Mouse (Mus musculus): ENCODE data around the gene Fuca1. TPM values are rescaled to one million over a fixed set of nuclear protein-coding genes. Genes with fewer than 3 reads are reported as not detected.

Gene Fuca1
- 69.0 and 73.8 TPM in 2 replicates for polyA plus RNA-seq (2015; fragmentation: Nextera tagmentation; extraction: Ambion mirVana)

GRCm38 (mm10) chr4:135920304-135921241, at the start of gene Fuca1:
Fuca1 (plus strand) TSS chr4:135920735.
- H3K9ac ChIP-seq: peak within 1 kb of the TSS; percentile 84
- peaks cover 10% of the 10 kb centered on the region for H3K4me1 ChIP-seq
- no peaks in the 10 kb centered on the region for H3K9me3 ChIP-seq
- H3K4me3 ChIP-seq: peak within 1 kb of the TSS; percentile 80
- peak within 1 kb of the TSS; percentile 91 for H3K4me2 ChIP-seq (replicated peaks)
- WGBS: 1% methylated on average over 60 of the region's 60 CpGs
- ATAC-seq (ENCODE audit: low FRiP score, low read depth): peak; percentile 97
- peaks cover 23% of the 10 kb centered on the region for H3K36me3 ChIP-seq
- no peaks in the 10 kb centered on the region for H3K27me3 ChIP-seq
- peak within 1 kb of the TSS; percentile 77 for H3K27ac ChIP-seq

GRCm38 (mm10) chr4:135872015-135872414, 48.5 kb upstream of the Fuca1 start:
- H3K4me3 ChIP-seq: peak overlapping the region; percentile 79
- peaks cover 23% of the 10 kb centered on the region for H3K36me3 ChIP-seq
- peak overlapping the region; percentile 100 for H3K27ac ChIP-seq
- peak overlapping the region; percentile 92 for H3K4me2 ChIP-seq (replicated peaks)
- no peak for ATAC-seq (ENCODE audit: low FRiP score, low read depth)
- 44% methylated on average over 3 of the region's 3 CpGs for WGBS
- peaks cover 61% of the 10 kb centered on the region for H3K4me1 ChIP-seq
- no peaks in the 10 kb centered on the region for H3K27me3 ChIP-seq
- H3K9ac ChIP-seq: peak overlapping the region; percentile 97
- no peaks in the 10 kb centered on the region for H3K9me3 ChIP-seq

- WGBS: 9% methylated on average over 17 of the region's 17 CpGs
- no peak for ATAC-seq (ENCODE audit: low FRiP score, low read depth)
- H3K4me1 ChIP-seq: peaks cover 63% of the 10 kb centered on the region
These were observed 47.7 kb upstream of the Fuca1 start for GRCm38 (mm10) chr4:135872589-135873391.

GRCm38 (mm10) chr4:135873526-135874202, 46.9 kb upstream of the Fuca1 start, which contains the start of gene Pnrc2:
Pnrc2 (minus strand) TSS chr4:135873850.
- Histone ChIP-seq H3K27ac (peak within 1 kb of the TSS; percentile 100), H3K4me1 (peaks cover 63% of the 10 kb centered on the region), H3K36me3 (peaks cover 23% of the 10 kb centered on the region), H3K4me3 (peak within 1 kb of the TSS; percentile 79), H3K9ac (peak within 1 kb of the TSS; percentile 97), H3K27me3 (no peaks in the 10 kb centered on the region), H3K4me2 (replicated peaks) (peak within 1 kb of the TSS; percentile 92), H3K9me3 (no peaks in the 10 kb centered on the region)
- WGBS: under 1% methylated on average over 57 of the region's 60 CpGs
- peak; percentile 96 for ATAC-seq (ENCODE audit: low FRiP score, low read depth)

More at GRCm38 (mm10) chr4:135872589-135873391, 47.7 kb upstream of the Fuca1 start:
- Histone ChIP-seq H3K9ac (peak overlapping the region; percentile 97), H3K4me2 (replicated peaks) (peak overlapping the region; percentile 92), H3K9me3 (no peaks in the 10 kb centered on the region), H3K27ac (peak overlapping the region; percentile 100), H3K4me3 (peak overlapping the region; percentile 79), H3K27me3 (no peaks in the 10 kb centered on the region), H3K36me3 (peaks cover 23% of the 10 kb centered on the region)

GRCm38 (mm10) chr4:135874564-135875535, 45.7 kb upstream of the Fuca1 start:
- H3K4me1 ChIP-seq: peaks cover 54% of the 10 kb centered on the region
- H3K4me3 ChIP-seq: peak overlapping the region; percentile 79
- peak overlapping the region; percentile 92; the same call in 1 of the 2 replicates for H3K4me2 ChIP-seq (replicated peaks)
- ATAC-seq (ENCODE audit: low FRiP score, low read depth): no peak
- H3K9me3 ChIP-seq: no peaks in the 10 kb centered on the region
- peaks cover 18% of the 10 kb centered on the region for H3K36me3 ChIP-seq
- peak overlapping the region; percentile 100 for H3K27ac ChIP-seq
- 0 out of 2 replicates have a peak overlapping the region, but pooled peaks have one; percentile 78 for H3K9ac ChIP-seq
- no peaks in the 10 kb centered on the region for H3K27me3 ChIP-seq
- 87% methylated on average over 10 of the region's 10 CpGs for WGBS

- no peaks in the 10 kb centered on the region for H3K9me3 ChIP-seq
- peak overlapping the region; percentile 100 for H3K27ac ChIP-seq
- H3K9ac ChIP-seq: no peak overlapping the region
- no peak overlapping the region; the same call in 1 of the 2 replicates for H3K4me2 ChIP-seq (replicated peaks)
- no peaks in the 10 kb centered on the region for H3K27me3 ChIP-seq
- H3K36me3 ChIP-seq: peaks cover 16% of the 10 kb centered on the region
- ATAC-seq (ENCODE audit: low FRiP score, low read depth): no peak
- H3K4me3 ChIP-seq: no peak overlapping the region
- WGBS: 36% methylated on average over 7 of the region's 7 CpGs
- peaks cover 51% of the 10 kb centered on the region for H3K4me1 ChIP-seq
These were observed 45.0 kb upstream of the Fuca1 start for GRCm38 (mm10) chr4:135875546-135875945.

- 8% methylated on average over 9 of the region's 9 CpGs for WGBS
- H3K4me3 ChIP-seq: peak overlapping the region; percentile 30
These were observed 44.4 kb upstream of the Fuca1 start for GRCm38 (mm10) chr4:135875991-135876582.

GRCm38 (mm10) chr4:135876583-135877020, 43.9 kb upstream of the Fuca1 start:
- peak overlapping the region; percentile 61 for H3K4me2 ChIP-seq (replicated peaks)
- H3K4me1 ChIP-seq: peaks cover 43% of the 10 kb centered on the region
- H3K27ac ChIP-seq: peak overlapping the region; percentile 64
- H3K36me3 ChIP-seq: peaks cover 11% of the 10 kb centered on the region
- H3K9ac ChIP-seq: peak overlapping the region; percentile 55
- ATAC-seq (ENCODE audit: low FRiP score, low read depth): no peak
- WGBS: 1% methylated on average over 16 of the region's 16 CpGs
- H3K9me3 ChIP-seq: no peaks in the 10 kb centered on the region
- H3K27me3 ChIP-seq: no peaks in the 10 kb centered on the region
- peak overlapping the region; percentile 30 for H3K4me3 ChIP-seq

More at GRCm38 (mm10) chr4:135875991-135876582, 44.4 kb upstream of the Fuca1 start:
- Histone ChIP-seq H3K36me3 (peaks cover 14% of the 10 kb centered on the region), H3K4me1 (peaks cover 47% of the 10 kb centered on the region), H3K27ac (peak overlapping the region; percentile 64), H3K9ac (peak overlapping the region; percentile 55), H3K9me3 (no peaks in the 10 kb centered on the region), H3K27me3 (no peaks in the 10 kb centered on the region), H3K4me2 (replicated peaks) (peak overlapping the region; percentile 61)
- ATAC-seq (ENCODE audit: low FRiP score, low read depth): no peak

GRCm38 (mm10) chr4:135877742-135878141, 42.8 kb upstream of the Fuca1 start:
- 60% methylated on average over 2 of the region's 2 CpGs for WGBS
- Histone ChIP-seq H3K4me1 (peaks cover 33% of the 10 kb centered on the region), H3K27me3 (no peaks in the 10 kb centered on the region), H3K9me3 (no peaks in the 10 kb centered on the region), H3K27ac (no peak overlapping the region), H3K36me3 (peaks cover under 1% of the 10 kb centered on the region; the same call in 1 of the 2 replicates), H3K4me2 (replicated peaks) (no peak overlapping the region), H3K4me3 (no peak overlapping the region), H3K9ac (no peak overlapping the region)
- ATAC-seq (ENCODE audit: low FRiP score, low read depth): no peak

GRCm38 (mm10) chr4:135879021-135879420, 41.5 kb upstream of the Fuca1 start:
- no peak overlapping the region for H3K4me3 ChIP-seq
- H3K36me3 ChIP-seq: no peaks in the 10 kb centered on the region
- no peak for ATAC-seq (ENCODE audit: low FRiP score, low read depth)
- H3K27me3 ChIP-seq: no peaks in the 10 kb centered on the region
- WGBS: 67% methylated on average over 6 of the region's 6 CpGs
- no peak overlapping the region for H3K4me2 ChIP-seq (replicated peaks)
- H3K4me1 ChIP-seq: peaks cover 39% of the 10 kb centered on the region
- no peak overlapping the region for H3K27ac ChIP-seq
- no peaks in the 10 kb centered on the region for H3K9me3 ChIP-seq
- no peak overlapping the region for H3K9ac ChIP-seq
